Mouse (Mus musculus) thymus, postnatal 10 days (tissue): ENCODE measurements around the gene Rnf26.
A peak's percentile ranks its signal among the peaks of the same experiment; 100 is the strongest.

Experiments
- DNase-seq, 2 experiments: peaks; one replicate each; pipeline ENCODE4 v3.0.0; 2021; ENCODE audit warnings: low spot score in 2 of 2

Gene Rnf26

GRCm38 (mm10) chr9:44113105-44113789 lies at the start of gene Rnf26, which contains the start of gene Gm49380:
Gene Rnf26 (minus strand): TSS chr9:44113517.
Gene Gm49380 (minus strand): TSS chr9:44113500.
- DNase-seq = peak; percentile 96

DNA sequence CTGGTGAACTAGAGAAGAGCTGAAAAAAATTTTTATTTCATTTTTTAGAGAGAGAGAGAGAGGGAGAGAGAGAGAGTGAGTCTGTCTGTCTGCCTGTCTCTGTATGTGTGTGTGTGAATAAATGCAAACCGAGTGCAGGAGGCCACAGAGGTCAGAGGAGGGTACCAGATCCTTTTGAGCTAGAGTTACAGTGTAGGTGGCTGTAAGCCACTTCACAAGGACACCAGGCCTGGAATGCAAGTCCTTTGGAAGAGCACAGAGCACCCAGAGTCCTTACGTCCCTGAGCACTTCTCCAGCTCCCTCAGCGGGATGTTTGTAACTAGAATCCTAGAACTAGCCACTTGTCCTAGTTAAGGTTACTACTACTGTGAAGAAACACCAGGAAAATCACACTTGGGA lies 46.6 kb upstream of the Rnf26 start:
- DNase-seq = no peak

DNA sequence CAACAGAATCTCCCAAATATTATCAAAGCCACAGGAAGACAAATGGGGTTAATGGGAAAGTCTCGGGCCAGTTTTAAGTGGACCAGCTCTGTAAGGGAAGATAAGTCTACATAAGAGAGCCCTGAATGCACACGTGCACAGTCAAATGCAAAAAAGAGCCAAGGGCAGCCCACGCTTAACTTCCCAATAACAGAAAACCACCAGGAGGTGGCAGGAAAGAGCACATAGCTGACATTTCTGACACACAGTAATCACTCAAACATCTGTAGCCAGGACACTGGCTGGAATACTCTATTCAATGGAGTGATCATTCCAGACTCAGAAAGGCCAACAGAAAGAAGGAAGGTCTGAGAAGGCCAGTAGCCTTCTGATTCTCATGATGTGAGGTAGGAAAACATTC lies 34.0 kb upstream of the Rnf26 start:
- no peak for DNase-seq

- no peak for DNase-seq
Observed at GRCm38 (mm10) chr9:44144718-44145060, 31.4 kb upstream of the Rnf26 start.

- DNase-seq = no peak
Observed at GRCm38 (mm10) chr9:44144023-44144717, 30.9 kb upstream of the Rnf26 start.

GRCm38 (mm10) chr9:44143421-44143820 lies 30.1 kb upstream of the Rnf26 start:
- DNase-seq = no peak

GRCm38 (mm10) chr9:44141951-44142350 lies 28.6 kb upstream of the Rnf26 start:
- no peak for DNase-seq

DNA sequence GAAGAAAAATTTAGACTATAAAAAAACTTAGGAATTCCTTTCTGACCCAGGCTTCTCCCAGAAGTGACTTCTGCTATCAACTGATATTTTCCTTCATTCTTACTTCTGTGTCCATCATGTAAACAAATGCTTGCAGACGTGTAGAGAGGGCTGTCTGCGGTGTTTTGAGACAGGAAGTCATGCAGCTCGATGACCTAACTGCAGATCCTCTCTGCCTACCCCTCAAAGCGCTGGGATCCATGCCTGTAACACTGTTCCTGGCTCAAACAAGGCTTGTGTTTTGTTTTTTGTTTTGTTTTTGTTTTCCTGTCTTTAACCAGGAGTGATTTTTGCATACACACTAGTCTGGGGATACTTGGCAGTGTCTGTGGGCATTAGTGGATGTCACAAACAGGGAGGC lies 24.5 kb upstream of the Rnf26 start:
- no peak for DNase-seq

- DNase-seq = no peak
Observed at GRCm38 (mm10) chr9:44135731-44136411, 22.6 kb upstream of the Rnf26 start.

DNA sequence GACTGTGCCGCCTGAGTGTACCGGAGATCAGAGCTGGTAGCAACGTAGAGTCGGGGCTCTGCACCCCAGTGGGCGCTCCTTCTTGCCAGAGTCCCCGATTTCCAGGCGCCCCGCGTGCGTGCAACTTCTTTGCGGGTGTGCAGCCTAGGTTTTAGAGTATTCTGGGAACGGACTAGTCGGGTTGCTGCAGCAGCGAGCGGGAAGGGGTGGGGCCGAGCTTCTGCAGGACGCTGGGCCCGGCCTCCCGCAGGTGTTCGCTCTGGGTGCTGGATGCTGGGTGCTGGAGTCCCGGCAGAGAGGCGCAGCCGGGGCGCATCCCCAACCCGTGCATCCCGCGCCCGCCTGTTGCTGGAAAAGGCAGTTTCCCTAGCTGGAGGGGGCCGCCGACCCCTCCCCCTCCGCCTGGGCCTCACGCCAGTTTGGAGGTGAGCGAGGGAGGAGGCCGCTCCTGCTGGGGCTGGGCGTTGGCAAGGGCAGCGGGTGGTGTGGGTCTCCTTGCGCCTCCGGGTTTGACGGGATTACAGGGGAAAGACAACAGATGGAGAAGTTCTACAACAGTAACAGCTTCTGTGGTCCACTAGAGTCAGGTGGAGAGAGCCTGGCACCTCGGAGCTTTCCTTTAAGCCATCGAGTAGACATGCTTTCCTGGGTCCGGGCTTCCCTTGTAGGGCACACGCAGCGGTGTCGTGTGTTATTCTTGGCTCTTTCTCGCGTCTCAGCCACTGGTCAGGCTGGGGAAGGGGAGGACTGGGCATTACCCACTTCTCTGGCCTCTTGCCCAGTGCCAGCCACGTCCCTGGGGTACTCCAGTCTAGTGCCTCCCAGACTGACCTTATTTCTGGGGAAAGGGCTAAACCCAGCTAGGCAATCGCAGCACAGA lies 21.8 kb upstream of the Rnf26 start:
- peak; percentile 45 to 55 for DNase-seq

DNA sequence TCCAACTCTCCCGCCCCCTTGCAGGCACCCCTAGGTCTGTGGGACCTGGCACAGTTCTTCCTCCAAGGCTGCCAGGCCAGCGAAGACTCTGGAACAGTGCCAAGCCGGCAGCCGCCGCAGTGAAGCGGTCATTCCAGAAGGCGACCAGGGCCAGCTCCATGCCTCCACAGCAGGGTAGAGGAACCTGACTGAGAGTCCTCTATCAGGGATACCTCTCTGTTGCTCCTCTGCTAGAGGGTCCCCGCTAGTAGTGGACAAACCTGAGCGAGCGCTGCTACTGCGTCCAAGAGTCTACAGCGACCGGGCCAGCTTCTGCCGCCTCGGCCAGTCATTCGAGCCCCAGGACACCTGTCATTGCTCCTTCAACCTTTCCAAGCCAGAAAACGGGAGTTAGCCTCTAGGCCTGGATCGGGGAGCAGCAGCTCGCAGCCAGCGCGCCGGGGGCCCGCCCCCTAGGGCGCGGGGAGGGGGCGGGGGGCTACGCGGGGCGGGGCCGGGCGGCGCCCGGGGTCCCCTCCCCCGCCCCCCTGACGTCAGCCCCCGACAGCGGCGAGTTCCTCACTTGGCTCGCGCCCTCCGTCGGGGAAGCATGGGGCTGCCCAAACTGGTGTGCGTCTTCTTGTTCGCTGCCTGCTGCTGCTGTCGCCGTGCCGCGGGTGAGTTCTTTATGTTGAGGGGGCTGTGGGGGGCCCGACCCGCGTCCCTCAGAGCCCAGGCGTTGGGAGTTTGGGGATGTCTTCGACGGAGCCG lies 21.0 kb upstream of the Rnf26 start, which contains the start of gene Mcam:
Mcam (plus strand) TSS at position 369 of the 750 bp plus-strand sequence.
- peak in 1 of 2 experiments; percentile 50 for DNase-seq

- DNase-seq = no peak
Observed at GRCm38 (mm10) chr9:44133287-44133686, 20.0 kb upstream of the Rnf26 start.

DNA sequence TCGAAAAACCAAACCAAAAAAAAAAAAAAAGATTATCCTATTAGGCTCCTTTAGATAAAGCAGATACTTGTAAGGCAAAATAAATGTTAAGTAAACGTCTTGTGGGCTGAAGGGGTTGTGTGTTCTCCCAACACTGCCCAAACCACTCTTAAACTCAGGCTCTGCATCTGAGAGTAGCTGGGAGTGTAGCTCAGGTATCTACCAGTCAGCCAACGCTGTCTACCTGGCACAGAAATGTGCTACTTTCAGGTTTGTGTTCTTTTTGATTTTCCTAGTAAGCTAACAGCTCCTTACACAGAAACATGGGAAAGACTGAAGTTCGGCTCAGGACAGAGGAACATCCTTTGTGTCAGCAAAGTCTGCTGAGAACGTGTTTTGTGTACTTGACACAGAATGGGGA lies 18.9 kb upstream of the Rnf26 start:
- DNase-seq = no peak

GRCm38 (mm10) chr9:44131276-44131590 lies 17.9 kb upstream of the Rnf26 start:
- no peak for DNase-seq

- DNase-seq = peak in 1 of 2 experiments; percentile 34
Observed at GRCm38 (mm10) chr9:44130581-44131275, 17.4 kb upstream of the Rnf26 start.

DNA sequence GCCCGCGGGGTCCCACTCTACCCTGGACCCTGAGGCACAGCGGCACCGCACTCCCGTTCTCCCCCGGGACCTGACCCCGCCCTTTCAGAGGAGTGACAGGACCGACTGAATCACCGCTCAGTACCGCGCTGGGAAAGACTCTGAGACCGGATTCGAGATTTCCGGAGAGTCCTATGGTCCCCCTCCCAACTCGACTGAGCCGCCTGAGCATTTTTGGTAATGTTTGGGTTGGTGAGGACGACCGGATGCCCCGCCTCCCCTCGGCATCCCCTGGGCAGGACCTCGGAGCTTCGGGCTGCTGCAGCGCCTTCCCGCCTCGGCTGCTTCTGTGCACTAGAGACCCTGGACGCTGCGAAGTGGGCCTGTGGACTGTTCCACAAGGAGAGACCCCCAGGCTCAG lies 16.7 kb upstream of the Rnf26 start:
- DNase-seq = peak; percentile 70 to 72

DNA sequence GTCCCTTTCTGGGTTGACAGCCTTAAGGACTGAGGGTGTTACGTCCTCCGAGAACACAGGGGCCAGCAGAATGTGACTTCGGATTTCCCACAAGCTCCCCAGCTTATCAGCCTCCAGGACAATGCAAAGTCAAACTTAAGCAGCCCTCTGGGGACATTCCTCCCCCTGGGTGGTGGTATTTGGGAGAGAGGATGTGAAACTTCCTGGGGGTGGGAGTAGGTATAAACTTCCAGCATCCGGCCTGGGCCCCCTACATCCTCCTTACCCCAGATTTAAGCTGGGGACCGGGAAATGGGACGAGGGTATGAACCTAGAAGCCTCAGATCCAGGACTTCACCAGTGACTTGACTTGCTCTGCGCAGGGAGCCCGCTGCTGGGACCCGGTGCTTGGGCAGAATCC lies 16.3 kb upstream of the Rnf26 start:
- DNase-seq = no peak

- DNase-seq = no peak
Observed at GRCm38 (mm10) chr9:44127351-44127801, 14.1 kb upstream of the Rnf26 start.

- no peak for DNase-seq
Observed at GRCm38 (mm10) chr9:44126746-44127145, 13.4 kb upstream of the Rnf26 start.
